Mouse (Mus musculus): ENCODE results near the gene Kmt2e. TPM values are rescaled to one million over a fixed set of nuclear protein-coding genes. Genes with fewer than 3 reads are reported as not detected.

The Kmt2e gene
- polyA plus RNA-seq (2015; fragmentation: Nextera tagmentation; extraction: Ambion mirVana) = 198 and 209 TPM in 2 replicates

DNA sequence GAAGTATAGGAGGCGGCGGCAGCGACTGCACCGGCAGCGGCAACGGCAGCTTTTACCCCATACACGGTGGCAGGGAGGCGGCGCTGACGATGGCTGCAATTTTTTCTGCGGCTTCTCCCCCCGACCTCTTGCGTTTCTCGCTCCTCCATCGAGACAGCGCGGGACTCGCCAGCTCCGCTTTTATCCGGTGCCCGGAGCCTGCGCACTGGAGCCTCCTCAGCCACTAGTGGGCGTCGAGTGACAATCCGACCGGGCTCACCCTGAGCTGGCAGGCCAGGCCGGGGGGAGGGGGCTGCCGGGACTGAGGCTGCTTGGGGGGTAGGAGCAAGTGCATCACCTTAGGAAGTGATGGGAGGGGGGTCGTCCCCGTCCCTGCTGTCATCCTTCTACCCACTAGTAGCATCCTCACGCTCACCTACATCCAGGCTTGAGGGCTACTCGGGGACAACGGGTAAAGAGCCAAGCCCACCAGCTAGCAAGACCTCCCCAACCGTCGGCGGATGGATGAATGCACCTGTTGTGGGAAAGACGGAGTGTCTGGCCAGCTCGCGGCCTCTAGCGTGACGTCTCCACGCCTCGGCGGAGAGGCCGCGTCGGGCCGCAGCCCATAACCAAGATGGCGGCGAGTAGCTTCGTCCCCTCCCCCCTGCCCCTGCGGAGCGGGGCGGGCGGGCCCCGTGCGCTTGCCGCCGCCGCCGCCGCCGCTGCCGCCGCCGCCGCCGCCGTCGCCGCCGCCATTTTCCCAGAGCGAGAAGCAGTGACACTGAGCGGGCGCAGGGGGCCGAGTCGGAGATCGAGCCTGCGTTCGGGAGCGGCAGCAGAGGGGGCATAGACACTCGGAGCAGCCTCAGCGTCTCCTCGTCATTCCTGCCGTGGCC is at the start of gene Kmt2e:
Gene Kmt2e (plus strand): TSS at position 722 of the 878 bp plus-strand sequence.
- peaks cover 8% of the 10 kb centered on the region for H3K4me1 ChIP-seq (replicated peaks; ENCODE audit: control insufficient read depth, insufficient read depth, low read length)
- H3K27ac ChIP-seq (ENCODE audit: low read length) = peak within 1 kb of the TSS; percentile 98
- H3K4me2 ChIP-seq (ENCODE audit: low read length) = peak within 1 kb of the TSS; percentile 71
- H3K9me3 ChIP-seq (ENCODE audit: control insufficient read depth, low read length) = no peaks in the 10 kb centered on the region
- no peaks in the 10 kb centered on the region for H3K36me3 ChIP-seq (ENCODE audit: control insufficient read depth, insufficient read depth)
- under 1% methylated on average over 80 of the region's 85 CpGs for WGBS
- peak; percentile 76 for ATAC-seq
- peak within 1 kb of the TSS; percentile 100 for H3K9ac ChIP-seq (replicated peaks; ENCODE audit: low read depth, low read length)
- peak within 1 kb of the TSS; percentile 100 for H3K4me3 ChIP-seq (replicated peaks; ENCODE audit: low read length)
- H3K27me3 ChIP-seq (replicated peaks; ENCODE audit: control insufficient read depth, insufficient read depth, low read length) = no peaks in the 10 kb centered on the region

GRCm38 (mm10) chr5:23385136-23385535 is 49.1 kb upstream of the Kmt2e start:
- Histone ChIP-seq H3K27me3 (replicated peaks; ENCODE audit: control insufficient read depth, insufficient read depth, low read length) (no peaks in the 10 kb centered on the region), H3K4me1 (replicated peaks; ENCODE audit: control insufficient read depth, insufficient read depth, low read length) (peaks cover 16% of the 10 kb centered on the region), H3K36me3 (ENCODE audit: control insufficient read depth, insufficient read depth) (no peaks in the 10 kb centered on the region), H3K27ac (ENCODE audit: low read length) (no peak overlapping the region), H3K4me2 (ENCODE audit: low read length) (no peak overlapping the region), H3K9ac (replicated peaks; ENCODE audit: low read depth, low read length) (no peak overlapping the region), H3K4me3 (replicated peaks; ENCODE audit: low read length) (no peak overlapping the region), H3K9me3 (ENCODE audit: control insufficient read depth, low read length) (no peaks in the 10 kb centered on the region)
- no peak for ATAC-seq
- 72% methylated on average over 1 of the region's 1 CpGs for WGBS

- H3K4me3 ChIP-seq (replicated peaks; ENCODE audit: low read length) = no peak overlapping the region
- H3K4me1 ChIP-seq (replicated peaks; ENCODE audit: control insufficient read depth, insufficient read depth, low read length) = peaks cover 16% of the 10 kb centered on the region
- no peaks in the 10 kb centered on the region for H3K9me3 ChIP-seq (ENCODE audit: control insufficient read depth, low read length)
- H3K9ac ChIP-seq (replicated peaks; ENCODE audit: low read depth, low read length) = no peak overlapping the region
- H3K27ac ChIP-seq (ENCODE audit: low read length) = no peak overlapping the region
- ATAC-seq = no peak
- 29% methylated on average over 5 of the region's 5 CpGs for WGBS
- no peaks in the 10 kb centered on the region for H3K36me3 ChIP-seq (ENCODE audit: control insufficient read depth, insufficient read depth)
- H3K4me2 ChIP-seq (ENCODE audit: low read length) = no peak overlapping the region
- no peaks in the 10 kb centered on the region for H3K27me3 ChIP-seq (replicated peaks; ENCODE audit: control insufficient read depth, insufficient read depth, low read length)
Measured at GRCm38 (mm10) chr5:23385763-23386217, 48.5 kb upstream of the Kmt2e start.

DNA sequence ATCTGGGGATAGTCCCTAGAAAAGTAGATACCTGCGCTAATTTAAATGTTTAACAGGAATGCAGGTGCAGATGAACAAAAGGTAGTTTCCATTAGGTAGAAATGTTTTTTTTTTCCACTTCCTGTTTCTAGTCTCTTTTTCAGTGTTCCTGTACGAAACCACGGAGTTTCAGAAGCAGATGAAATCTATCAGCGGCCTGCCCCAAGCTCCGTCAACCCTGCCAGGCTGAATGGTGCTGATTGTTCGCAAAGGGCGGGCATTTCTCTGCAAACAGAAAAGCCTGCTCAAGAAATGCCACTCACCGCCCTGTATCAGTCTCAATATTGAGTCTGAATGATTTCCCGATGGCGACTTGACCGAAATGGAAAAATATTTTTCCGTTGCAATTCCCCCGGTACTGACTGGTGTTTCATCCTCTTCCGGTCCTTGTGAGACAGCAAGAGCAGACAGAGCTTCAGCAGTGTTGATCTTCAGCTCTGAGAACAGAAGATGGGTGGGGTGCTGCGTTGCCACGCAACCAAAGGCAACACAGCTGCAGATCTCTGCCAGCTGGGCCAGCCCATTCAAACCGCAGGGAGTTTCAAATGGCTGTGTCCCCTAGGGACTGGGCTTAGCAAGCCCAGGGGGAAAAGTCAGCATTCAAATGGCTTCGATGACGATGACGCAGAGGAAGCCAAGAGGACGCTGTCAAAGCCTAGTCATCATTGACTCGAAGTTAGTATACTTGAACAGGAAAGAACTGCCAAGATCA is 47.5 kb upstream of the Kmt2e start:
- Histone ChIP-seq H3K27me3 (replicated peaks; ENCODE audit: control insufficient read depth, insufficient read depth, low read length) (no peaks in the 10 kb centered on the region), H3K27ac (ENCODE audit: low read length) (peak overlapping the region; percentile 91), H3K4me1 (replicated peaks; ENCODE audit: control insufficient read depth, insufficient read depth, low read length) (peaks cover 16% of the 10 kb centered on the region), H3K9ac (replicated peaks; ENCODE audit: low read depth, low read length) (peak overlapping the region; percentile 62), H3K9me3 (ENCODE audit: control insufficient read depth, low read length) (no peaks in the 10 kb centered on the region), H3K4me3 (replicated peaks; ENCODE audit: low read length) (peak overlapping the region; percentile 53), H3K36me3 (ENCODE audit: control insufficient read depth, insufficient read depth) (no peaks in the 10 kb centered on the region), H3K4me2 (ENCODE audit: low read length) (peak overlapping the region; percentile 78)
- ATAC-seq = peak; percentile 96
- 1% methylated on average over 22 of the region's 22 CpGs for WGBS

DNA sequence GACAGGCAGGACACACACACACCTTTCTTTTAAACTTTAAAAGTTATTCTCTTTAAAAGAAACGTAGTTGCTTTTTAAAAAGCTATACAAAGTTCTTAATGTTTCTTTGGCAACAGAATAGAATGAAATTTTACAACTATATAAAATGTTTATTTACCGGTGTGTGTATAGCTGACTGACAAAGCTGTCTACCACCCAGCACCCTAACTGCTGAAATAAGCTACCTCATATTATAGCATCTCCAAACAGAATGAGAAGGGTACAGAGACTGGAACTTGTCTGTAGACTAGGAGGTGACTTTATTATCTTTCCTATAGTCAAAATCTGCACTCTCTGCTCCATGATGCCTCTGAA is 47.0 kb upstream of the Kmt2e start:
- H3K36me3 ChIP-seq (ENCODE audit: control insufficient read depth, insufficient read depth) = no peaks in the 10 kb centered on the region
- no peak overlapping the region; the same call in 1 of the 2 replicates for H3K9ac ChIP-seq (replicated peaks; ENCODE audit: low read depth, low read length)
- ATAC-seq = no peak
- no peaks in the 10 kb centered on the region for H3K9me3 ChIP-seq (ENCODE audit: control insufficient read depth, low read length)
- no peaks in the 10 kb centered on the region for H3K27me3 ChIP-seq (replicated peaks; ENCODE audit: control insufficient read depth, insufficient read depth, low read length)
- H3K4me1 ChIP-seq (replicated peaks; ENCODE audit: control insufficient read depth, insufficient read depth, low read length) = peaks cover 16% of the 10 kb centered on the region
- peak overlapping the region; percentile 53 for H3K4me3 ChIP-seq (replicated peaks; ENCODE audit: low read length)
- peak overlapping the region; percentile 78 for H3K4me2 ChIP-seq (ENCODE audit: low read length)
- H3K27ac ChIP-seq (ENCODE audit: low read length) = peak overlapping the region; percentile 91; the same call in 1 of the 2 replicates
- 47% methylated on average over 2 of the region's 2 CpGs for WGBS

DNA sequence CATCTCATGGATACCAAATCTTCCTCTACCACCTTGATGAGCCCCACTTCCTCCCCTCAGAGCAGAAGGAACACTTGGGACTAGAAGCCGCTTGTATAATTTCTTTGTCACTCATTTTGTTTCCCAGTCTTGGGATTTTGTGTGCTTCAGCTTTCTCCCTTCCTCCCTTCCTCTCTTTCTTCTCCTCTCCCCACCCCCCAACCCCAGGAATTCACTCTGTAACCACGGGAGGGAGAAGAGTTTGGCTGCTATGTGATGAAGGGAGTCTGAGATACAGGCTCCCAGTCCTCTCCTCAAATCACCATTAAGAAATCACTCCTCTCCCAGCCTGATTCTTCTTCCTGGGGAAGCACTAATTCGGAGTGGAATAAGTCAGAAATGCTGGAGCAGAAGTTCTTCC is 46.1 kb upstream of the Kmt2e start:
- ATAC-seq = no peak
- no peaks in the 10 kb centered on the region for H3K27me3 ChIP-seq (replicated peaks; ENCODE audit: control insufficient read depth, insufficient read depth, low read length)
- H3K36me3 ChIP-seq (ENCODE audit: control insufficient read depth, insufficient read depth) = no peaks in the 10 kb centered on the region
- no peaks in the 10 kb centered on the region for H3K9me3 ChIP-seq (ENCODE audit: control insufficient read depth, low read length)
- H3K4me1 ChIP-seq (replicated peaks; ENCODE audit: control insufficient read depth, insufficient read depth, low read length) = peaks cover 16% of the 10 kb centered on the region
- WGBS = 43% methylated on average over 3 of the region's 3 CpGs
- no peak overlapping the region for H3K4me3 ChIP-seq (replicated peaks; ENCODE audit: low read length)
- H3K9ac ChIP-seq (replicated peaks; ENCODE audit: low read depth, low read length) = no peak overlapping the region
- no peak overlapping the region for H3K4me2 ChIP-seq (ENCODE audit: low read length)
- H3K27ac ChIP-seq (ENCODE audit: low read length) = no peak overlapping the region

DNA sequence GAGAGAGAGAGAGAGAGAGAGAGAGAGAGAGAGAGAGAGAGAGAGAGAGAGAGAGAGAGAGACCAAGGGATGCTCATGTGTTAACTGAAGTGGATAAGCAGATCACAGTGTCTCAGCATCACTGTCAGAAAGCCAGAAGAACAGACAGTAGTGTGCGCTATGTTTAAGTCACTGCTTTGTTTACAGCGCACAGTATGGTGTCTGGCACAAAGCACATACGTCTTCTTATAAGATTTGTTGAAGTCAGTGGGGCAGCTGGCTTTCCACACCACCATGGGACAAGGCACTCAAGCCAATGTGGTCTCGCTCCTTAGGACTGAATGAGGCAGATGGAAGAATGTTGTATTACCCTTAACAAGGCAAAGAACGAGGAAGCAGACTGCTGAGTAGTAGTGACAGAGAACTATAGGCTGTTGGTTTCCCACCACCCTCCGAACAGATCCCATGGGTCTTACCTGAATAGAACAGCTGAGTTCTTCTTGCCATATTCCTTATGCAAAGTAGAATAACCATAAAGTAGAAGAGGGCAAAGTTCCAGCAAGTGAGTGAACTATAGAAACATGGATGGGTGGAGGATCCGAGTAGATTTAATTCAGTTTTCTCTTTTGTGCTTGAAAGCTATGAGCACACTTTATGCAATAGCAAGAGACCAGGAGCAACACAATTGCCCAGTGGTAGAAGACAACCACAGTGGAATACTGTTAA is 44.5 kb upstream of the Kmt2e start:
- H3K27me3 ChIP-seq (replicated peaks; ENCODE audit: control insufficient read depth, insufficient read depth, low read length) = no peaks in the 10 kb centered on the region
- H3K36me3 ChIP-seq (ENCODE audit: control insufficient read depth, insufficient read depth) = no peaks in the 10 kb centered on the region
- 84% methylated on average over 7 of the region's 7 CpGs for whole genome bisulfite sequencing
- no peak overlapping the region for H3K27ac ChIP-seq (ENCODE audit: low read length)
- no peak overlapping the region for H3K4me2 ChIP-seq (ENCODE audit: low read length)
- H3K4me3 ChIP-seq (replicated peaks; ENCODE audit: low read length) = no peak overlapping the region
- no peaks in the 10 kb centered on the region for H3K9me3 ChIP-seq (ENCODE audit: control insufficient read depth, low read length)
- no peak overlapping the region for H3K9ac ChIP-seq (replicated peaks; ENCODE audit: low read depth, low read length)
- ATAC-seq = no peak
- peaks cover 16% of the 10 kb centered on the region for H3K4me1 ChIP-seq (replicated peaks; ENCODE audit: control insufficient read depth, insufficient read depth, low read length)

DNA sequence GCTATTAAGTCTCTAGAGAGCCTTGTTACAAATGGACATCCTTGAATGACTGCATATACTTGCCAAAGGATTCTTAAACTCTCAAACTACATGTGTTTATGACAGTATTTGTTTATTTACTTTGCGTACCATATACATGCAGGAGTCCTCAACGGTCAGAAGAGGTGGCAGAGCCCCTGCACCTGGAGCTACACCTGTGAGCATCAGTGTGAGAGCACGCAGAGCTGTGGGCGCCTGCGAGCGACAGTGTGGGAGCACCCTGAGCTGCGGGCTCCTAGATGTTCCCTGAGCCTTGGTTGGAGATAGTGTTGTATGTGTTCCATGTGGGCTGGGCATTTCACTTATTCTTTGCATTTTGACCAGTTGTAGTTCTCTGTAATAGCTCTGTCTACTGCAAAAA is 42.5 kb upstream of the Kmt2e start:
- no peak for ATAC-seq
- Histone ChIP-seq H3K27ac (ENCODE audit: low read length) (no peak overlapping the region), H3K4me1 (replicated peaks; ENCODE audit: control insufficient read depth, insufficient read depth, low read length) (peaks cover 6% of the 10 kb centered on the region), H3K36me3 (ENCODE audit: control insufficient read depth, insufficient read depth) (no peaks in the 10 kb centered on the region), H3K4me2 (ENCODE audit: low read length) (no peak overlapping the region), H3K9ac (replicated peaks; ENCODE audit: low read depth, low read length) (no peak overlapping the region), H3K4me3 (replicated peaks; ENCODE audit: low read length) (no peak overlapping the region), H3K27me3 (replicated peaks; ENCODE audit: control insufficient read depth, insufficient read depth, low read length) (no peaks in the 10 kb centered on the region), H3K9me3 (ENCODE audit: control insufficient read depth, low read length) (no peaks in the 10 kb centered on the region)
- WGBS = 91% methylated on average over 7 of the region's 7 CpGs

GRCm38 (mm10) chr5:23393870-23394269 is 40.4 kb upstream of the Kmt2e start:
- Histone ChIP-seq H3K9ac (replicated peaks; ENCODE audit: low read depth, low read length) (no peak overlapping the region), H3K4me1 (replicated peaks; ENCODE audit: control insufficient read depth, insufficient read depth, low read length) (no peaks in the 10 kb centered on the region), H3K27ac (ENCODE audit: low read length) (no peak overlapping the region), H3K4me3 (replicated peaks; ENCODE audit: low read length) (no peak overlapping the region), H3K4me2 (ENCODE audit: low read length) (no peak overlapping the region), H3K9me3 (ENCODE audit: control insufficient read depth, low read length) (no peaks in the 10 kb centered on the region), H3K36me3 (ENCODE audit: control insufficient read depth, insufficient read depth) (no peaks in the 10 kb centered on the region), H3K27me3 (replicated peaks; ENCODE audit: control insufficient read depth, insufficient read depth, low read length) (no peaks in the 10 kb centered on the region)
- WGBS = 86% methylated on average over 5 of the region's 5 CpGs
- ATAC-seq = no peak

Data from forebrain, embryonic 16.5 days (tissue).